Mouse (Mus musculus): ENCODE results near the gene Prep.

- TF ChIP-seq POLR2A (IDR thresholded peaks at IDR 0.05; ENCODE audit: low read depth, low read length) (no peak), CTCF (conservative IDR thresholded peaks at IDR 0.05; ENCODE audit: insufficient read depth, insufficient read length, low read depth, low read length) (no peak)
Measured at GRCm38 (mm10) chr10:45109974-45110373, 43.0 kb downstream of the Prep start.
